Mouse (Mus musculus) cerebellum, postnatal 4 days (tissue): ENCODE measurements around the gene Itm2b.

Source experiments
- DNase-seq, 2 experiments: peaks; one replicate each; pipeline ENCODE4 v3.0.0; 2022; ENCODE audit warnings: low spot score in 2 of 2, mixed read lengths in 1 of 2

The Itm2b gene

GRCm38 (mm10) chr14:73384913-73385719 lies at the start of gene Itm2b:
TSS of gene Itm2b (minus strand) at chr14:73385289.
- DNase-seq = peak; percentile 78 to 92

DNA sequence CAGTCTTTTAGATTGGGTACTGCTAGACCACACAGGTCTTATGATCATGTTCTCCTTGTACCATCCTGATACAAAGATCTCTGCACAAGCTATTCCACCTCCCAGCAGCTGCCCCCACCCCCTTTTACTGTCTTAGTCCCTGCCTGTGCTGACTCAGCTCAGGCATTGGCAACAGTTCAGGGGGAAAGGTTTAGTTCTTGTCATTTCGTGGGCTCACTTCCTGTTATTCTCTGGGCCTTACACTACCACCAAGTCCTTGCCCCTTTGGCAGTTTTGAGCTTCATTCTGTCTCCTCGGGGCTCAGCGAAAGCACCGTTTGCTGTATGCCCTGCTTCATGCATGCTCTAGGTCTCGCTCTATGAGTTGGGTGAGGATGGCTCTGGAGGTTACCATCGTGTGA lies 48.4 kb upstream of the Itm2b start:
- DNase-seq = no peak

DNA sequence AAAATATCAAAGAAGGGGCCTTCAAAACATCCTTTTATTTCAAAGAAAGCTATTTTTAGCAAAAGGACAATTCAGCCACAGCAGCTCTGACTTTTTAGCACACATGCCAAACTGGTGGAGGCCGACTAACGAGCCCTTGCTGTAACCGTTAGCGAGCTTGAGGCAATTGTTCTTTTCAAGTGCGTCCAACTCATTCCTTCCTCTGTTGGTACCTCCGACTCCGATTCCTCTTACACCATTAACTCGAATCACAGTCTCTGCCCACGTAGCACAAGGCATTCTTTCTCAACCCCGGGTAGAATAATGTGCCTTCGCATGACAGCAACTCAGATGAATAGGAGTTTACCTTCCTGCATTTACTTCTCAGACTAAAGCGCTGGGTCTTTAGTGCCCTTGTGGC lies 45.5 kb upstream of the Itm2b start:
- DNase-seq = no peak

DNA sequence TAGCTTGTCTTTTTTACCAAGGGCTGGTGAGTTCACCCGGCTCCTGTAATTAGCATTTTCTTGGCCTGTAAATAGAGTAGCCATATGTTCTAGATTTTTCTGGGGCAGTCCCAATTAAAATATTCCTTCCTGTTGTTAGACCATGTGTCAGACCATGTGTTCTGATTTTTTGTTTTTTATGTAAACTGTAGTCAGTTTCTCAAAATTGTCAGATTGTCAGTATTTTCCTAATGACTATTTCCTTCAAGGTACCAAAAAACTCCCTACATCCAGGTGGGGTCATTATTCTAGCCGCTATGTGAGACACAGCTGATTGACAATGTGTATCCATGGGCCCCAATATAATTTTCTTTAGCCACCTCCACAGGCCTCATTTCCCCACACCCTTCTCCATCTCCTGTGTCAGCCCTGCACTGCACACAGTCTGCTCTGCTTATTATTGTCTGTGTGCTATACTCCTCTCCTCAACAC lies 40.5 kb upstream of the Itm2b start:
- DNase-seq = no peak

DNA sequence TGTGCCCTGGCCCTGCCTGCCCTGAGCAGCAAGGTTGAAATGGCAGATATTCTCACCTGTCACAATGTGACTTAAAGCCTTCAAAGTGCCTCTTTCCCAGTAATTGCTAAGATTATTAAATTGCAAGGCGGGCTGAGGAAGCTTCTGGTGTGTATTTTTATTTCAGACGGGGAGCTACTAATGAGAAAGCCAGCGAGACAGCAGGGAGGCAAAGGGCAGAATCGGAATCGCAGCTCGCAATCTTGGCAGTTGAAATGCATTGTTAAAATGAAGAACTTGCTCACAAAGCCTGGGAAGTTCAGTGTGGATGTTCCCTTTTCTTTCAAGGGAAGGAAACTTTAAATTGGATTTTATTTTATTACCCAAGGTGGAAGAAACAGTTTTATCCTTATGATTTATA lies 39.9 kb upstream of the Itm2b start:
- peak in 1 of 2 experiments; percentile 28 for DNase-seq

DNA sequence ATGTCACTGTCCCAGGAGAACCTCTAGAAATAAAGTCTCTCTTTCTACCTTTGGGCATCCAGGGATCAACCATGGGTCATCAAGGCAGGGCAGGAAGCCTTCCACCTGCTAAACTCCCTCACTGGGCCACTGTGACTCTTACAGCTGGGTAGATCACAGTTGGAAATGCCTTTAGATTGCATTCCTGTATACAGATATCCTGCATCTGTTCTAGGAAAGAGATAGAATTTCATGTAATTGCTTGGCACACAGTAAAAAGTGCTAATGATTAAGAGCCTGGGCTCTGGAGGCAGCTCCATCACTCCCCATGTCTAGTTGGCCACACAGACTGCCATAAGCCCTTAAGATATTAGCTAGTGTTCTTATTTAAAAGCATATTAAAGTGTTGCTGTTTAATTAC lies 38.5 kb upstream of the Itm2b start:
- no peak for DNase-seq

DNA sequence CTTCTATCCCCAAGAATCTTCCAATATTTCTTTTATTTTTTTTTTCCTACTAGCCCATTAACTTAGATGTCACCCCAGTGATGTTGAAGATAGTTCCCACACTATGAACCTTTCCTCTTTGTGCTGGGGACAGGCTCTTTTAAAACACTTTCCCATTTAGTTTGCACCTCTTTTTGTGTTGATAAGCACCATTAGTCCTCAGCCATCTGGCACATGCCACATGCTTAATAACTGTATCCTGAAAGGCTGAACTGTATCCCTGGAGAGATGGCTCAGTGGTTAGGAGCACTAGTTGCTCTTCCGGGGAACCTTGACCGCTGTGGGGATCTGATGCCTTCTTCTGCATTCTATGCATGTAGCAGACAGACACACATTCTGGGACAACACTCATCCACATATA lies 37.5 kb upstream of the Itm2b start:
- no peak for DNase-seq

DNA sequence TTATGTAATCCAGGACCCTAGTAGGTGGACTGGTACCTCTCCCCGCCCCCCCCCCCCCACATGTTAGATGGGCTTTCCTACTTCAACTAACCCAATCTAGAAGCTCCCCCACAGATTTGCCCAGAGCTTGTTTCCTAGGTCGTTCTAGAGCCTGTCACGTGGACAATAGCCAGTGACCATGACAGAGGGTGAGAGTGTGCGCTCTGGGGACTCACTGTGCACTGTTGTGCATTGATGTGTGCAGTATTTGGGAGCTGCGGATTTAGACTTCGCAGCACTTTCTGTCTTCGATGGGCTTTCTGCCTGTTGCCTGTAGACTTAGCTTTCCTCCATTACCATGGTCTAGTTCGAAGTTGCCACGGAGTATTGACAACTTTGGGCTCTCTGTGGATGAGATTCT lies 36.5 kb upstream of the Itm2b start:
- no peak for DNase-seq

DNA sequence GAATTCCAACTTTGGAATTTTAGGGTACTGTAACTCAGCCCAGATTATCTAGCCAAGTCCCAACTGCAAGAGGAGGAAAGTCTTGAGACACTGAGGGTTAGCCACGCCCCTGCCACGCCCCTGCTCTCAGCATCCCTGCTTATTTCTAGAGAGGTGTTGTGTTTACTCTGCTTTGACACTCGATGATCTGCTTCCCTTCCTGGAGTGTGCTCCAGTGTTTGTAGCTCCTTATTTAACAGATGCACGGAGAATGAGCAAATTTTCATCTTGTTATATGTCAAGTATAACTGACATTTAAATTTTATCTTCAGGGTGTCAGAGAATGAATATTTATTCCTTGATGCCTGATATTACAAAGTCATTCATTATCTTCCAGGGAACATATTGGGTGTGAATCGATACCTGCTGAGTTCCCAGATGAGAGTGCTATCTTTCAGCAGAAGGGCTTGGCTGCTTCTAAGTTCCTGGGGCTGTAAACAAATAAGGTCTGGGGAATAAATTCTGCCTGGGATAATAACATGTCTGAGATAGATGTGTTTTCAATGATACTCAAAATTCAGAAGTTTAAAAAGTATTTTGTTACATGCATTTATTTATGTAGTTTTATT lies 35.2 kb upstream of the Itm2b start:
- no peak for DNase-seq

- DNase-seq = no peak
Observed at GRCm38 (mm10) chr14:73416511-73416910, 31.4 kb upstream of the Itm2b start.

- no peak for DNase-seq
Observed at GRCm38 (mm10) chr14:73415376-73416035, 30.4 kb upstream of the Itm2b start.

GRCm38 (mm10) chr14:73411729-73412128 lies 26.6 kb upstream of the Itm2b start:
- no peak for DNase-seq

DNA sequence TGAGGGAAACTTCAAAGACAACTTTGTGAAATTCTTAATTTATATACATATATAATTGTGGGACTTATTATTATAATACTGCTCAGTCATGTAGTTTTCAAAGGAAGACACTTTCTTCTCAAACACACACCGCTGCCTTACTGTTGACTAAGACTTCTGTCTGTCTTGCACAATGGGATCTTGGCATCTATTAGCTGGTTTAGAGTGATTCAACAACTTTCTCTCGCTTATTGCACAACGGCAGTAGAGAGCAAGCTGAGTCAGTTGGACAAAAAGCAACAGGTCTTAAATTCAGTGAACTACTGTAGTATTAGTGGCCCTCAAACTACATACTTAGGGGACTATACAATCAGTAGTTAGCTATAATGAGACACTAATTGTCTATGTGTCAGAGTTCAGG lies 25.0 kb upstream of the Itm2b start:
- no peak for DNase-seq

DNA sequence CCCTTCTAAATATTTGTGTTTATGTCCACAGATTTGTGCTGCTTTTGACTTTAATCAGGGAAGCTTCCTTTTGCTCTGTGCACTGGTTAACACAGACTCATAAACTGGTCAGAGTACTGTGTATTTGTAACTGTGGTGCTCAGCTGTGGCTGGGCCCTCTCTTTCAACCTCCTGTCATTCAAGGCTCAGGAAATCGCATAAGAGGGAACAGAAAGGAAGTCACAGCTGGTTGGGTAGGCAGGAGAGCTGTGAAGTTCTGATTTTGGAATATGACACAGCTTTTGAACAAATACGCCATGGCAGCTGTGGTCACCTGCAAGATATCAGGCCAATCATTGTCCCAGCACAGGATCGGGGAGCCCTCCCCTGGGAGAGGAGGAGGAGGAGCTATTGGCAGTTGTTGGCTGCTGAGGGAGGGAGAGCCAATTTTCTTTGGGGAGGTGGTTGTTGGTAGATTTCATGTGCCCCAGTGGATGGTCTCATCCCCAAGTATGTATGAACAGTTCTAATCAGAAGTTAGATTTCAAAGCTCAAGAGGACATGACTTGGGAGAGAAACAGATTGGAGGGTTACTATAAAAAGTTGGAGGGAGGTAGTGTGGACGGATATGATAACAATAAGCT lies 23.2 kb upstream of the Itm2b start:
- DNase-seq = no peak

GRCm38 (mm10) chr14:73404016-73404415 lies 18.9 kb upstream of the Itm2b start:
- DNase-seq = no peak

- DNase-seq = no peak
Observed at GRCm38 (mm10) chr14:73403351-73403750, 18.3 kb upstream of the Itm2b start.

DNA sequence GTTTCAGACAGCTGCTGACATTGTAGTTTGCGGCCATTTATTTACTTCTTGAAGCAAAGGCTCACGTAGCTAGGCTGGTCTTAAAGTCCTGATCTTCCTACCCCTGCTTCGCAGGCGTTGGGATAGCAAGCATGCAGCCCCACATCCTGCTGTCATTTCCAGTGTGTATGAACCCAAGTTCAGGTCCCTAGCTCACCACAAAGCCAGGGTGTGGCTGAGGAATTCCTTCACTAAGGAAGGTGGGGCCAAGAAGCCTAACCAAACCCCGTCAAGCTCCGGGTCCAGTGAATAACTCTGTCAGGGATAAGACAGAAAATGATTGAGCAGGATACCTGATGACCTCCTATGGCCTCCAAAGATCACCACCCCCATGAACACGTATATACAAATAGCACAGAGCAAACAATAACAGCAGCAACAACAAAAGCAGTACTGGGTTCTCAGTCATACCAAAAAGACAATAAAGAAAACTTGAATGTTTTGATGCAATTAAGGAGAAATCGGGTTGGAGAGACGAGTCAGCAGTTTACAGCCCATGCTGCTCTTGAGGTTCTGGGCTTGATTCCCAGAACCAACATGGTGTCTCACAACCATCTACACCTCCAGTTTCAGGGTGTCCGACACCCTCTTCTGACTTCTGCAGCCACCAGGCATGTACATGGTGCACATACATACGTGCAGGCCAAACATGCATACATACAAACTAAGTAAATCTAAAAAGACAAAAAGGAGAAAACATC lies 17.4 kb upstream of the Itm2b start:
- no peak for DNase-seq

- no peak for DNase-seq
Observed at GRCm38 (mm10) chr14:73401408-73401807, 16.3 kb upstream of the Itm2b start.

DNA sequence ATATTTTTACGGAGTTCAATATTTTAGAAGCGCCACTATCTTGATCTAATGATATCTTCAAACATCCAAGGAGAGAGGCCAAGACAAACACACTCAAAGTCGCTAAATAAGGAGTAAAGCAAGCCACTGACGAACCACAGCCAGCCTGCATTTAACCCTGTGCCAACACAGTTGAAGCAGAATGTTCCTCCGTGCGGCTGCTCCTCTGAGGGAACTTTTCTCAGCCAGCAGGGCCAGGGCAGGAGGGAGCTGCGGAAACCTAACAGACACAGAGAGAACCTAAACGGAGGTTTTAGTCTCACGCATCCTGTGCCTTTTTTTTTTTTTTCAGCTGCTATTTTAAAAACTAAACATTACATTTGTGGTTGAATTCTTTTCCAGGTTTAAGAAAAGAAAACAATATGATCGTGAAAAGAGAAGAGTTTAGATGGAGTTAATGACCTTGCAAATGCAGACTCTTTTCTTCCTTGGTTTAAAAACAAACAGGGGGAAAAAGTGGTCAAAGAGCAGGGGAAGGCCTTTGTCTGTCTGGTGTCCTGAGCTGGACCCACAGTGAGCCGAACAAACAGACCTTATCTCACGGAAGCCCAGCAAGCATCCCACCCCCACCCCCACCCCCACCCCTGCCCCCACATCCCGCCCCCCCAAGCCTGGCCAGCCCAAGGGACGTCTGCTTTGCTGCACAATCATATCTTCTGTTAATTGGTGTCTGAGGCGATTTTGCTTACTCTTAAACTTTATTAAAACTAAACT lies 15.0 kb upstream of the Itm2b start:
- DNase-seq = no peak

GRCm38 (mm10) chr14:73398367-73398996 lies 13.4 kb upstream of the Itm2b start:
- DNase-seq = no peak
